Mouse (Mus musculus) heart, adult 2 months (tissue): ENCODE results near the gene Pdcd11.

Experiments used
- EP300 ChIP-seq: fragments of 200-500 bp; IDR thresholded peaks from 2 replicates; pipeline ENCODE4 v1.6.1; 2011; ENCODE audit warnings: low read depth, low read length, control low read depth; ENCODE audit not compliant: insufficient read depth
- POLR2A ChIP-seq: fragments of 200-500 bp; IDR thresholded peaks from 2 replicates; pipeline ENCODE4 v1.6.1; 2011; ENCODE audit warnings: mild to moderate bottlenecking, low read depth, low read length, control low read depth; ENCODE audit not compliant: insufficient read depth

- no peak for TF ChIP-seq EP300
- TF ChIP-seq POLR2A, result no peak
Measured at GRCm38 (mm10) chr19:47133161-47133560, 42.6 kb downstream of the Pdcd11 start.
